Mouse (Mus musculus) myocyte (in vitro differentiated cells): ENCODE data around the gene Nab2. TPM values are rescaled to one million over a fixed set of nuclear protein-coding genes. Genes with fewer than 3 reads are reported as not detected.
A peak's percentile ranks its signal among the peaks of the same experiment; 100 is the strongest.

ENCODE experiments used
- H3K27me3 ChIP-seq: one replicate; pipeline ENCODE4 v1.6.1; 2011; ENCODE audit not compliant: control insufficient read depth, insufficient read depth, insufficient read length
- H3K36me3 ChIP-seq: one replicate; pipeline ENCODE4 v1.6.1; 2011; ENCODE audit not compliant: control insufficient read depth, insufficient read depth
- H3K4me2 ChIP-seq: one replicate; pipeline ENCODE4 v1.6.1; 2011; ENCODE audit warnings: low read depth, control low read depth
- H3K4me3 ChIP-seq: one replicate; pipeline ENCODE4 v1.5.1; 2011; ENCODE audit warnings: mild to moderate bottlenecking, control low read depth, moderate library complexity
- H3K79me2 ChIP-seq: one replicate; pipeline ENCODE4 v1.6.1; 2011; ENCODE audit not compliant: control insufficient read depth, insufficient read depth
- H3ac ChIP-seq: one replicate; pipeline ENCODE4 v1.6.1; 2011; ENCODE audit not compliant: control insufficient read depth, insufficient read length
- CEBPB ChIP-seq: IDR thresholded peaks from 2 replicates; pipeline ENCODE4 v1.6.1; 2011; ENCODE audit warnings: mild to moderate bottlenecking, moderate library complexity; ENCODE audit not compliant: poor library complexity, insufficient read depth, severe bottlenecking
- E2F4 ChIP-seq: IDR thresholded peaks from one replicate; pipeline ENCODE4 v1.6.1; 2011; ENCODE audit warnings: mild to moderate bottlenecking, control low read depth, moderate library complexity; ENCODE audit not compliant: insufficient read depth
- MAX ChIP-seq: IDR thresholded peaks from one replicate; pipeline ENCODE4 v1.6.1; 2011; ENCODE audit warnings: low read depth, mild to moderate bottlenecking, control low read depth
- MYOD1 ChIP-seq, 3 experiments: IDR thresholded peaks; one replicate each; pipeline ENCODE4 v1.6.1; 2011; ENCODE audit warnings: control low read depth in 2 of 3, low read depth in 2 of 3, mild to moderate bottlenecking in 2 of 3, moderate library complexity in 1 of 3; ENCODE audit not compliant: insufficient read length in 2 of 3, control insufficient read depth in 1 of 3
- MYOG ChIP-seq, 3 experiments: IDR thresholded peaks; one replicate each; pipeline ENCODE4 v1.6.1; 2011; ENCODE audit warnings: control low read depth in 2 of 3, low read depth in 2 of 3, mild to moderate bottlenecking in 2 of 3; ENCODE audit not compliant: insufficient read length in 2 of 3, control insufficient read depth in 1 of 3, insufficient read depth in 1 of 3
- POLR2A ChIP-seq: IDR thresholded peaks from one replicate; pipeline ENCODE4 v1.6.1; 2011; ENCODE audit warnings: low read depth, mild to moderate bottlenecking, control low read depth, moderate library complexity; ENCODE audit not compliant: insufficient read length
- POLR2AphosphoS2 ChIP-seq: IDR thresholded peaks from one replicate; pipeline ENCODE4 v1.6.1; 2011; ENCODE audit warnings: low read depth, control low read depth; ENCODE audit not compliant: insufficient read length
- REST ChIP-seq: IDR thresholded peaks from one replicate; pipeline ENCODE4 v1.6.1; 2011; ENCODE audit warnings: mild to moderate bottlenecking, control low read depth, moderate library complexity; ENCODE audit not compliant: insufficient read depth, insufficient read length
- SRF ChIP-seq: IDR thresholded peaks from one replicate; pipeline ENCODE4 v1.6.1; 2011; ENCODE audit warnings: low read depth; ENCODE audit not compliant: control insufficient read depth, insufficient read length
- TCF12 ChIP-seq: IDR thresholded peaks from one replicate; pipeline ENCODE4 v1.6.1; 2011; ENCODE audit warnings: mild to moderate bottlenecking, control low read depth; ENCODE audit not compliant: poor library complexity, insufficient read depth, severe bottlenecking
- TCF3 ChIP-seq: IDR thresholded peaks from one replicate; pipeline ENCODE4 v1.6.1; 2011; ENCODE audit warnings: low read depth, control low read depth; ENCODE audit not compliant: insufficient read length
- USF1 ChIP-seq: IDR thresholded peaks from one replicate; pipeline ENCODE4 v1.6.1; 2011; ENCODE audit warnings: low read depth, mild to moderate bottlenecking, control low read depth, moderate library complexity
- polyA plus RNA-seq: library from polyadenylated mRNA; unstranded; fragments of >200 nt; fragmentation: generic; extraction: Trizol; gene quantifications from one replicate; pipeline ENCODE4 v1.2.1, GENCODE M21; 2012; ENCODE audit warnings: missing spikeins

Gene Nab2
- polyA plus RNA-seq, 1 experiment: 68.7 TPM

DNA sequence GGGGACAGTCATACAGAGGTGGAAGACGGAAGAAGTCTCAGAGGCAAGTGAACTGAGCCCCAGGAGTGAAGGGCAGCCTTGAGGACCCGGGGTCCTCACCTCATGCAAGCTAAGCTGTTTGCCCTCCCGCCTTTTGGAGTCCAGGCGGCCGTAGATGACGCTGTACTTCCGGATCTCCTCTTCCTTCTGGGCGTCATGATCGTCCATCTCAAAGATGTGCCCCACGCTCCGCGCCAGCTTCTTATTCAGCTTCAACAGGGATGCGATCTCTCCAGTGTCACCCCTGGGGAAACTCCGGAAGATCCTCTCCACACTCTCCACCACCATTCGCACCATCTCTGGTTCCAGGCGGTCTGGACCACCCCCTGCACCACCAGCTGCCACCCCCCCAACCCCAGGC is 4.2 kb downstream of the Nab2 start:
- Histone ChIP-seq H3K79me2 (peaks cover 33% of the 10 kb centered on the region), H3K36me3 (peaks cover 20% of the 10 kb centered on the region), H3K4me3 (peak overlapping the region; percentile 98), H3K27me3 (no peaks in the 10 kb centered on the region), H3ac (peak overlapping the region; percentile 72), H3K4me2 (peak overlapping the region; percentile 97)
- TF ChIP-seq TCF3 (no peak), SRF (no peak), POLR2AphosphoS2 (no peak), MAX (no peak), REST (no peak), MYOG (IDR thresholded peaks at IDR 0.05; ENCODE audit: control insufficient read depth in 1 of 3, insufficient read depth in 1 of 3, insufficient read length in 2 of 3, low read depth in 2 of 3) (no peak), POLR2A (no peak), E2F4 (no peak)

DNA sequence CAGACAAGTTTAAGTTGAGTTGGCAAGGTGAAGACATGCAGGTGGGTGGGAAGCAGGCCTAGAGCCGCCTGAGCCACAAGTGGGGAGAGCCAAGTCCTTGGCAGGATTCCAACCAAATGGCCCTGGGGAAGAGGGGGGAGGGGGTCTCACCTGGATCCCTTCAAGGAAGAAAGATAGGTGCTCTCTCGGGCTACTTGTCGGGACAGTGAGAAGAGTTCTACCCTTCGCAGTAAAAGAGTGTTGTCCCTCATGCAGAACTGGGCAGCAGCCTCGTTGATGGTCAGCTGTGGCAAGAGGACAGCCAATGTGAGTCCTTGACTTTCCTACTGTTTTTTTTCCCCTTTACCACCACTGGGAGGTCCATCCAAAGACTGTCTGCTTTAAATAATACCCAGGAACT is 4.8 kb downstream of the Nab2 start:
- peaks cover 20% of the 10 kb centered on the region for H3K36me3 ChIP-seq
- H3K4me2 ChIP-seq: peak overlapping the region; percentile 97
- H3K4me3 ChIP-seq: peak overlapping the region; percentile 98

DNA sequence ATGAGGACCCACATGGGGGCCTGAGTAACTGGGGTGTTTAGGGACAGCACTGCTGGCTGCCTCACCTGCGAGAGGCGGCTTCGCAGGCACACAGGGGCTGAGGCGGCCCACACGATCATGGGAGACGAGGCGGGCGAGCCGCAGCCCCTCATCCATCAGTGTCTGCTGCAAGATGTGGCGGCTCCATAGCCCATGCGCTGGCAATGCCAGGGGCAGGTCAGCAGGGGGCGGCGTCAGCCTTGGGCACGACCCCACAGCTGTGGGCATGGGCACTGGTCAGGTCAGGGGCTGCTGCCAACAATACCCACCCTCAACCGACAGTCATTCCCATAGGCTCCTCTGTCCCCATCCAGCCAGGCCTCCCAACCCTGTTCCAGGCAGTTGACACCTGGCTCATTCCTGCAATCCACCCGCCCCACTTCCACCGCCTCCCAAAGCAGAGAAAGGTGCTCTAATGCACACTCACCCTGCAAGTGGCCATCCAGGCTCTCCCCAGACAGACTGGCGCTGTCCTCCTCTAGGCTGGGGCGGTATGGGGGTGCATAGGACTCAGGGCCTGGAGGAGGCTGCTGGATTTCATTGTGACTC is 5.6 kb downstream of the Nab2 start:
- H3K4me2 ChIP-seq: peak overlapping the region; percentile 97
- peaks cover 20% of the 10 kb centered on the region for H3K36me3 ChIP-seq
- no peaks in the 10 kb centered on the region for H3K27me3 ChIP-seq
- H3K79me2 ChIP-seq: peaks cover 33% of the 10 kb centered on the region
- TF ChIP-seq MAX: no peak
- TF ChIP-seq POLR2A: peak; percentile 11
- TF ChIP-seq MYOG (IDR thresholded peaks at IDR 0.05; ENCODE audit: control insufficient read depth in 1 of 3, insufficient read depth in 1 of 3, insufficient read length in 2 of 3, low read depth in 2 of 3): peak in 1 of 3 experiments; percentile 50
- no peak for TF ChIP-seq SRF
- H3K4me3 ChIP-seq: peak overlapping the region; percentile 98
- peak overlapping the region; percentile 8 for H3ac ChIP-seq

More for the DNA sequence above, 4.8 kb downstream of the Nab2 start:
- Histone ChIP-seq H3K79me2 (peaks cover 33% of the 10 kb centered on the region), H3ac (no peak overlapping the region), H3K27me3 (no peaks in the 10 kb centered on the region)
- TF ChIP-seq TCF3: no peak
- TF ChIP-seq CEBPB: no peak
- TF ChIP-seq POLR2AphosphoS2: no peak
- no peak for TF ChIP-seq POLR2A
- no peak for TF ChIP-seq MYOG (IDR thresholded peaks at IDR 0.05; ENCODE audit: control insufficient read depth in 1 of 3, insufficient read depth in 1 of 3, insufficient read length in 2 of 3, low read depth in 2 of 3)
- TF ChIP-seq E2F4: no peak
- no peak for TF ChIP-seq USF1
- no peak for TF ChIP-seq MYOD1 (IDR thresholded peaks at IDR 0.05; ENCODE audit: control insufficient read depth in 1 of 3, insufficient read length in 2 of 3, low read depth in 2 of 3)

DNA sequence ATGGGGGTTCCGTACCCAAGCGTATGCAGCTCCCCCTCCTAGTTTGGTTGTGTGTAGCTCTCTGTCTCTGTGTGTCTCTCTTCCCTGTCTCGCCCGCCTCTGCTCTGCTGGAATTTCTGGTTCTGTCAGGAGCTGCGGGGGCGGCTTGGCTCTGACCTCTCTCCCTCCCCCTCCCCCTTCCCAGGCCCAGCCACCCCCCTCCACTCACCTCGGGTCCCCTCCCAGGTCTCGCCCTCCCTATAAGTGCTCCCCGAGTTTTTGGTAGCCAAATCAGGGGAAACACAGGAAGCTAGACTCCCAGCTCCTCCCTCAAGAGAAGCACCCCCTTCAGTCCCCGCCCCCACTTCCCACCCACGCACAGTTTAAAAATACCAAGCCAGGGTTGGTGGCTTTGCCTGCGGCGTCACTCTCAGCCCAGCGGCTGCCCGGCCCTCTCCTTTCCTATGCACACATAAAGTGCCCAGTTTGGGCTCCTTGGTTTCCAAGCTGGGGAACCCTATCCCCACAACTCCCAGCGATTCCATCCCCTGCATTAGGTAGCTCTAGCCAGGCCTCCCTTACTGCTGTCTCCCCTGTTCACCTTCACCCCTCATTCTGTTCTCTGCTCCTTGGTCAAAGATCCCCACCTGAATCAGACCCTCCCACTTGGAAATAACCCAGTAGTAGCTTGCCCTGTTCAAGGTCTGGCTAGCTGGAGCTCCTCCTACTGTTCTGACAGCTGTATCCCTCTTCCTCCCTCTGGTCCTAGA is 6.3 kb downstream of the Nab2 start:
- Histone ChIP-seq H3K27me3 (no peaks in the 10 kb centered on the region), H3ac (peak overlapping the region; percentile 8), H3K4me3 (peak overlapping the region; percentile 98), H3K36me3 (peaks cover 20% of the 10 kb centered on the region), H3K4me2 (peak overlapping the region; percentile 97), H3K79me2 (peaks cover 33% of the 10 kb centered on the region)
- TF ChIP-seq MYOG (IDR thresholded peaks at IDR 0.05; ENCODE audit: control insufficient read depth in 1 of 3, insufficient read depth in 1 of 3, insufficient read length in 2 of 3, low read depth in 2 of 3) (no peak), POLR2A (peak; percentile 15), REST (no peak), E2F4 (no peak)

DNA sequence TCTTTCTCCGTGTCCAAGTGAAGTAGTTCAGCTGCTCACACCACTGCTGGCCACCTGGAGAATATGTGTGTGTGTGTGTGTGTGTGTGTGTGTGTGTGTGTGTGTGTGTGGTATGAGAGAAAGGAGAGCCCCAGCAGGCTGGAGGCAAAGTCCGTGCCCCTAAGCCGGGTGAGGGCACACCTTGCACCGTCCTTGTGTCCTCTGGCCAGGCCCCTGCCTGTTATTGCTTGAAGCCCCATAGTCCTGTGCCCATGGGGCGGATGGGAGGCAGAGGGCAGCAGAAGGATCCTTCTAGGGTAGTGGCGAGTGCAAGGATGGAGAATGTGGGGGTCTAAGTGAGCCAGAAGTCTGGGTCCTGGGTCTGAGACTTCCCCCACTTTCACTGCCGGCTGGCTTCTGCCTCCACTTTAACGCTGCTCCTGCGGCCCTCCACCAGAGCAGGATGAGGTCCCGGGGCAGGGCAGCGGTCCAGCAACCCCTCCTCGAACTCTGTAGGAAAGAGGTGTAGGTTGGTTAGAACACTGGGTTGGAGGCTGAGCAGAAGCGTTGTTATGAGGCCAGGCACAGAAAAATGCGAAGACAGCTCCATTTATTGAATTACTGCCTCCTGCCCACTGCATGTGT is 7.0 kb downstream of the Nab2 start:
- Histone ChIP-seq H3K36me3 (peaks cover 20% of the 10 kb centered on the region), H3K79me2 (peaks cover 33% of the 10 kb centered on the region), H3ac (no peak overlapping the region), H3K4me3 (peak overlapping the region; percentile 98), H3K4me2 (peak overlapping the region; percentile 46), H3K27me3 (no peaks in the 10 kb centered on the region)
- TF ChIP-seq MYOD1 (IDR thresholded peaks at IDR 0.05; ENCODE audit: control insufficient read depth in 1 of 3, insufficient read length in 2 of 3, low read depth in 2 of 3) (no peak), MYOG (IDR thresholded peaks at IDR 0.05; ENCODE audit: control insufficient read depth in 1 of 3, insufficient read depth in 1 of 3, insufficient read length in 2 of 3, low read depth in 2 of 3) (no peak), SRF (no peak), REST (no peak), TCF12 (no peak), TCF3 (no peak), E2F4 (no peak), POLR2AphosphoS2 (no peak), POLR2A (no peak)
